Mouse (Mus musculus) liver, embryonic 14.5 days (tissue): ENCODE data around the gene Nol12.

Experiments
- CTCF ChIP-seq: IDR thresholded peaks from 2 replicates; pipeline ENCODE4 v1.5.1; 2016; ENCODE audit warnings: antibody characterized with exemption, low read depth, control low read depth
- EP300 ChIP-seq: IDR thresholded peaks from 2 replicates; pipeline ENCODE4 v1.6.1; 2016; ENCODE audit warnings: antibody characterized with exemption, low read depth

GRCm38 (mm10) chr15:78919914-78920313 lies 14.8 kb upstream of the Nol12 start:
- TF ChIP-seq EP300 (no peak), CTCF (no peak)
